Mouse (Mus musculus): ENCODE data around the gene Atxn7l1. TPM values are rescaled to one million over a fixed set of nuclear protein-coding genes. Genes with fewer than 3 reads are reported as not detected.
A peak's percentile ranks its signal among the peaks of the same experiment; 100 is the strongest.

Atxn7l1 gene
- polyA plus RNA-seq, 1 experiment from 2014 or later, result 21.3 TPM

- H3K4me3 ChIP-seq (ENCODE audit: low read depth, low read length), result no peak overlapping the region
- H3K4me2 ChIP-seq (ENCODE audit: low read depth), result no peak overlapping the region
- H3K36me3 ChIP-seq (ENCODE audit: control insufficient read depth, insufficient read depth, low read length), result no peaks in the 10 kb centered on the region
- H3K27me3 ChIP-seq (ENCODE audit: control insufficient read depth, insufficient read depth, low read length), result no peaks in the 10 kb centered on the region
- 0 out of 2 replicates have a peak, but pooled peaks cover 4% of the 10 kb centered on the region for H3K4me1 ChIP-seq (ENCODE audit: control insufficient read depth, insufficient read depth, low read length)
- no peak overlapping the region for H3K27ac ChIP-seq (ENCODE audit: low read depth, low read length)
- no peaks in the 10 kb centered on the region for H3K9me3 ChIP-seq (ENCODE audit: control insufficient read depth, low read length)
- no peak for ATAC-seq (ENCODE audit: insufficient read depth, low FRiP score, low TSS enrichment)
- DNase-seq (ENCODE audit: low spot score), result no peak
- no peak overlapping the region for H3K9ac ChIP-seq (ENCODE audit: low read length)
- whole genome bisulfite sequencing, result 38% methylated on average over 3 of the region's 3 CpGs
These were observed 140.2 kb downstream of the Atxn7l1 start for GRCm38 (mm10) chr12:33287686-33288085.

GRCm38 (mm10) chr12:33288746-33289145 lies 141.3 kb downstream of the Atxn7l1 start:
- DNase-seq (ENCODE audit: low spot score) (no peak), ATAC-seq (ENCODE audit: insufficient read depth, low FRiP score, low TSS enrichment) (no peak)

DNA sequence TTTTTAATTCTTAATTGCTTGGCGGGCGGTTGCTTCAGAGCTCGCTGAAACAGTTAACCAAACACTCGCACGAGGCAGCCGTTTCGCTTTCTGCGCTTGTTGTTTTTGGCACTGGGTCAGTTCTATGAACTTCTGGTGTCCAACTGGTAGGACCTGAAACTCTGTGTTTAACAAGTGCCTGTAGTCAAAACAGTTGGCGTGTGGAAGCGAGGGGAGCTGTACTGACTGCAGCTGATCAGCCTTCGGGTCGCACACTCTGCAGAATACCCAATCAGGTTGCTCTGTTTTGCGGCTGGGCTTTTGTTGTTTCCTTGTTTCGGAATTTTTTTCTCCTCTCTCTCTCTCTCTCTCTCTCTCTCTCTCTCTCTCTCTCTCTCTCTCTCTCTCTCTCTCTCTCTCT lies 154.6 kb downstream of the Atxn7l1 start:
- Histone ChIP-seq H3K27ac (ENCODE audit: low read depth, low read length) (no peak overlapping the region), H3K9me3 (ENCODE audit: control insufficient read depth, low read length) (no peaks in the 10 kb centered on the region), H3K27me3 (ENCODE audit: control insufficient read depth, insufficient read depth, low read length) (no peaks in the 10 kb centered on the region), H3K4me2 (ENCODE audit: low read depth) (peak overlapping the region; percentile 82), H3K4me1 (ENCODE audit: control insufficient read depth, insufficient read depth, low read length) (peaks cover 4% of the 10 kb centered on the region; the same call in 1 of the 2 replicates), H3K4me3 (ENCODE audit: low read depth, low read length) (peak overlapping the region; percentile 35), H3K36me3 (ENCODE audit: control insufficient read depth, insufficient read depth, low read length) (no peaks in the 10 kb centered on the region), H3K9ac (ENCODE audit: low read length) (0 out of 2 replicates have a peak overlapping the region, but pooled peaks have one; percentile 10)
- DNase-seq (ENCODE audit: low spot score), result peak; percentile 68
- peak; percentile 58; the same call in 1 of the 2 replicates for ATAC-seq (ENCODE audit: insufficient read depth, low FRiP score, low TSS enrichment)
- WGBS, result under 1% methylated on average over 14 of the region's 14 CpGs

More at GRCm38 (mm10) chr12:33288746-33289145, 141.3 kb downstream of the Atxn7l1 start:
- Histone ChIP-seq H3K4me2 (ENCODE audit: low read depth) (no peak overlapping the region), H3K9ac (ENCODE audit: low read length) (no peak overlapping the region), H3K27me3 (ENCODE audit: control insufficient read depth, insufficient read depth, low read length) (no peaks in the 10 kb centered on the region), H3K27ac (ENCODE audit: low read depth, low read length) (no peak overlapping the region), H3K4me3 (ENCODE audit: low read depth, low read length) (no peak overlapping the region), H3K36me3 (ENCODE audit: control insufficient read depth, insufficient read depth, low read length) (no peaks in the 10 kb centered on the region), H3K4me1 (ENCODE audit: control insufficient read depth, insufficient read depth, low read length) (0 out of 2 replicates have a peak, but pooled peaks cover 4% of the 10 kb centered on the region), H3K9me3 (ENCODE audit: control insufficient read depth, low read length) (no peaks in the 10 kb centered on the region)
- WGBS, result 42% methylated on average over 2 of the region's 2 CpGs

DNA sequence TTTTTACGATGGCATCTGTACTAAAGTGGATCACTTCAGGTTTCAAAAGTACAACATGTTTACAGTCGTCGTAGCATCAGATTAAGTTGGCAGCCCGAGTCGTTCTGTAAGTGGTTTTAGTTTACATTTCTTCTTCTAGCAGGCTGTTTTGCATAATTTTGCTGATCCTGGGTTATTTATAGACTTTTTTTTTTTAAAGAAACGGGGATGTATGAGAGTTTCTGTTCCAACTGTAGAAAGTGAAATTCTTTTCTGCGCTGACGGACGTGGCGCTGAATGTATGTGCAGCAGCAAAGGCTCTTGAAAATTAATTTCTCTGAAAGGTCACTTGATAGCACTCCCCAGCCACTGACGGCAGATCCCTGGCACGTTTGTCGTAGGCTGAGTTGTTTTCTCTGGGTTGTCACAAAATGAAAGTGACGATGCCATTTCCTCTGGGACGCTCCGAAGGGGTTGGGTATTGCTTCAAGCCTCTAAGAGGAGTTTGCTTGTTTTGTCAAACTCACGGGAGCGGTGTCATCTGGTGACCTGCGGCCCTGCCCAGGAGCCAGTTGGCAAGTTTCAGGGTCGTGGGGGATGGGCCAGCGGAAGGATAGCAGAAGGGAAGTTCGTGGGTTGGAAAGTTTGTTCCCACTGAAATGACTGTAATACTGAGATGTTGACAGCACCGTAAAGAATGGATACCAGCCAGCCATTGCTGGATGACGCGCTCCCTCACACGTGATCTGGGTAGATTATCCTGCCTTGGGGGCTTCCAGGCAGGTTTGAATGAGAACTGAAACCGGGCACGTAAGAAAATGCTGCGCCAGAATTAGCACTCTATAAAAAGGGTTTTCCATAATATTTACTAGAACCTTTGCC lies 155.3 kb downstream of the Atxn7l1 start:
- Histone ChIP-seq H3K4me2 (ENCODE audit: low read depth) (peak overlapping the region; percentile 82), H3K4me3 (ENCODE audit: low read depth, low read length) (peak overlapping the region; percentile 35), H3K9ac (ENCODE audit: low read length) (peak overlapping the region; percentile 26; the same call in 1 of the 2 replicates), H3K27me3 (ENCODE audit: control insufficient read depth, insufficient read depth, low read length) (no peaks in the 10 kb centered on the region), H3K36me3 (ENCODE audit: control insufficient read depth, insufficient read depth, low read length) (no peaks in the 10 kb centered on the region), H3K27ac (ENCODE audit: low read depth, low read length) (no peak overlapping the region), H3K9me3 (ENCODE audit: control insufficient read depth, low read length) (no peaks in the 10 kb centered on the region), H3K4me1 (ENCODE audit: control insufficient read depth, insufficient read depth, low read length) (peaks cover 4% of the 10 kb centered on the region; the same call in 1 of the 2 replicates)
- DNase-seq (ENCODE audit: low spot score), result peak; percentile 30
- under 1% methylated on average over 29 of the region's 29 CpGs for WGBS
- ATAC-seq (ENCODE audit: insufficient read depth, low FRiP score, low TSS enrichment), result peak; percentile 77; the same call in 1 of the 2 replicates

GRCm38 (mm10) chr12:33303384-33303770 lies 155.9 kb downstream of the Atxn7l1 start:
- DNase-seq (ENCODE audit: low spot score) (no peak), ATAC-seq (ENCODE audit: insufficient read depth, low FRiP score, low TSS enrichment) (0 out of 2 replicates have a peak, but pooled peaks have one; percentile 23)
- peaks cover 4% of the 10 kb centered on the region; the same call in 1 of the 2 replicates for H3K4me1 ChIP-seq (ENCODE audit: control insufficient read depth, insufficient read depth, low read length)
- no peaks in the 10 kb centered on the region for H3K27me3 ChIP-seq (ENCODE audit: control insufficient read depth, insufficient read depth, low read length)
- H3K4me2 ChIP-seq (ENCODE audit: low read depth), result peak overlapping the region; percentile 82
- no peak overlapping the region for H3K9ac ChIP-seq (ENCODE audit: low read length)
- 3% methylated on average over 9 of the region's 9 CpGs for WGBS
- H3K27ac ChIP-seq (ENCODE audit: low read depth, low read length), result no peak overlapping the region
- H3K4me3 ChIP-seq (ENCODE audit: low read depth, low read length), result peak overlapping the region; percentile 35
- H3K36me3 ChIP-seq (ENCODE audit: control insufficient read depth, insufficient read depth, low read length), result no peaks in the 10 kb centered on the region
- no peaks in the 10 kb centered on the region for H3K9me3 ChIP-seq (ENCODE audit: control insufficient read depth, low read length)

GRCm38 (mm10) chr12:33305106-33305505 lies 157.6 kb downstream of the Atxn7l1 start:
- Histone ChIP-seq H3K4me2 (ENCODE audit: low read depth) (no peak overlapping the region), H3K9me3 (ENCODE audit: control insufficient read depth, low read length) (no peaks in the 10 kb centered on the region), H3K9ac (ENCODE audit: low read length) (no peak overlapping the region), H3K4me1 (ENCODE audit: control insufficient read depth, insufficient read depth, low read length) (peaks cover 4% of the 10 kb centered on the region; the same call in 1 of the 2 replicates), H3K27ac (ENCODE audit: low read depth, low read length) (no peak overlapping the region), H3K4me3 (ENCODE audit: low read depth, low read length) (no peak overlapping the region), H3K36me3 (ENCODE audit: control insufficient read depth, insufficient read depth, low read length) (no peaks in the 10 kb centered on the region), H3K27me3 (ENCODE audit: control insufficient read depth, insufficient read depth, low read length) (no peaks in the 10 kb centered on the region)
- 93% methylated on average over 9 of the region's 9 CpGs for WGBS
- ATAC-seq (ENCODE audit: insufficient read depth, low FRiP score, low TSS enrichment), result no peak
- no peak for DNase-seq (ENCODE audit: low spot score)

GRCm38 (mm10) chr12:33306476-33306875 lies 159.0 kb downstream of the Atxn7l1 start:
- ATAC-seq (ENCODE audit: insufficient read depth, low FRiP score, low TSS enrichment) (no peak), DNase-seq (ENCODE audit: low spot score) (no peak)
- Histone ChIP-seq H3K9me3 (ENCODE audit: control insufficient read depth, low read length) (no peaks in the 10 kb centered on the region), H3K27me3 (ENCODE audit: control insufficient read depth, insufficient read depth, low read length) (no peaks in the 10 kb centered on the region), H3K36me3 (ENCODE audit: control insufficient read depth, insufficient read depth, low read length) (no peaks in the 10 kb centered on the region), H3K27ac (ENCODE audit: low read depth, low read length) (no peak overlapping the region), H3K4me2 (ENCODE audit: low read depth) (no peak overlapping the region), H3K4me3 (ENCODE audit: low read depth, low read length) (no peak overlapping the region), H3K9ac (ENCODE audit: low read length) (no peak overlapping the region), H3K4me1 (ENCODE audit: control insufficient read depth, insufficient read depth, low read length) (peaks cover 4% of the 10 kb centered on the region; the same call in 1 of the 2 replicates)
- 79% methylated on average over 3 of the region's 5 CpGs for WGBS

GRCm38 (mm10) chr12:33308668-33309067 lies 161.2 kb downstream of the Atxn7l1 start:
- no peaks in the 10 kb centered on the region for H3K36me3 ChIP-seq (ENCODE audit: control insufficient read depth, insufficient read depth, low read length)
- no peak overlapping the region for H3K4me2 ChIP-seq (ENCODE audit: low read depth)
- no peaks in the 10 kb centered on the region for H3K27me3 ChIP-seq (ENCODE audit: control insufficient read depth, insufficient read depth, low read length)
- no peak overlapping the region for H3K9ac ChIP-seq (ENCODE audit: low read length)
- H3K27ac ChIP-seq (ENCODE audit: low read depth, low read length), result no peak overlapping the region
- WGBS, result 91% methylated on average over 7 of the region's 7 CpGs
- no peaks in the 10 kb centered on the region; the same call in 1 of the 2 replicates for H3K4me1 ChIP-seq (ENCODE audit: control insufficient read depth, insufficient read depth, low read length)
- ATAC-seq (ENCODE audit: insufficient read depth, low FRiP score, low TSS enrichment) (no peak), DNase-seq (ENCODE audit: low spot score) (no peak)
- H3K4me3 ChIP-seq (ENCODE audit: low read depth, low read length), result no peak overlapping the region
- no peaks in the 10 kb centered on the region for H3K9me3 ChIP-seq (ENCODE audit: control insufficient read depth, low read length)

Measured in neural tube, embryonic 11.5 days (tissue).